Mouse (Mus musculus) thymus, adult 2 months (tissue): ENCODE data around the gene Ganab. TPM values are rescaled to one million over a fixed set of nuclear protein-coding genes. Genes with fewer than 3 reads are reported as not detected.
A peak's percentile ranks its signal among the peaks of the same experiment; 100 is the strongest.
"Not testable (repeated sequence)": the region's sequence is repeated elsewhere in the genome, so short reads cannot be mapped to it uniquely, and the experiment has no call there.

Experiments
- DNase-seq: peaks from one replicate; pipeline ENCODE4 v3.0.0; 2021
- H3K27ac ChIP-seq: fragments of 200-500 bp; 2 replicates; pipeline ENCODE4 v1.5.1; 2012; ENCODE audit warnings: low read length, control low read depth; ENCODE audit not compliant: control insufficient read depth, insufficient read depth
- H3K27me3 ChIP-seq: fragments of 200-500 bp; 2 replicates; pipeline ENCODE4 v1.6.1; 2012; ENCODE audit warnings: mild to moderate bottlenecking, low read length, moderate library complexity, mixed read lengths; ENCODE audit not compliant: control insufficient read depth, insufficient read depth
- H3K36me3 ChIP-seq: fragments of 200-500 bp; 2 replicates; pipeline ENCODE4 v1.6.1; 2012; ENCODE audit warnings: mild to moderate bottlenecking, low read length, moderate library complexity; ENCODE audit not compliant: control insufficient read depth, insufficient read depth
- H3K4me1 ChIP-seq: fragments of 200-500 bp; replicated peaks from 2 replicates; pipeline ENCODE4 v1.6.1; 2012; ENCODE audit warnings: low read length; ENCODE audit not compliant: control insufficient read depth, insufficient read depth
- H3K4me3 ChIP-seq: fragments of 200-500 bp; 2 replicates; pipeline ENCODE4 v1.5.1; 2012; ENCODE audit warnings: mild to moderate bottlenecking, low read length, control low read depth, moderate library complexity; ENCODE audit not compliant: control insufficient read depth, insufficient read depth
- CTCF ChIP-seq: fragments of 200-500 bp; IDR thresholded peaks from 2 replicates; pipeline ENCODE4 v1.5.1; 2012; ENCODE audit warnings: mild to moderate bottlenecking, control low read depth, low read length, moderate library complexity, borderline replicate concordance; ENCODE audit not compliant: control insufficient read depth, poor library complexity, insufficient read depth; ENCODE audit errors: extremely low read depth
- POLR2A ChIP-seq: fragments of 200-500 bp; IDR thresholded peaks from 2 replicates; pipeline ENCODE4 v1.6.1; 2012; ENCODE audit warnings: mild to moderate bottlenecking, low read length, control low read depth, moderate library complexity; ENCODE audit not compliant: control insufficient read depth, poor library complexity, insufficient read depth; ENCODE audit errors: extremely low read depth
- WGBS: fragments of 180-500 bp; shearing (Covaris S2); methylation state at CpG from one replicate; pipeline ENCODE4 v1.1.7; 2018; 5-methylcytosine and 5-hydroxymethylcytosine counted together
- polyA plus RNA-seq: library from polyadenylated mRNA; depleted of rRNA; stranded (reverse); fragments of >200 nt; gene quantifications from 2 replicates; pipeline ENCODE4 v1.2.3, GENCODE M21; 2012

The Ganab gene
- polyA plus RNA-seq, 1 experiment: 219 TPM

DNA sequence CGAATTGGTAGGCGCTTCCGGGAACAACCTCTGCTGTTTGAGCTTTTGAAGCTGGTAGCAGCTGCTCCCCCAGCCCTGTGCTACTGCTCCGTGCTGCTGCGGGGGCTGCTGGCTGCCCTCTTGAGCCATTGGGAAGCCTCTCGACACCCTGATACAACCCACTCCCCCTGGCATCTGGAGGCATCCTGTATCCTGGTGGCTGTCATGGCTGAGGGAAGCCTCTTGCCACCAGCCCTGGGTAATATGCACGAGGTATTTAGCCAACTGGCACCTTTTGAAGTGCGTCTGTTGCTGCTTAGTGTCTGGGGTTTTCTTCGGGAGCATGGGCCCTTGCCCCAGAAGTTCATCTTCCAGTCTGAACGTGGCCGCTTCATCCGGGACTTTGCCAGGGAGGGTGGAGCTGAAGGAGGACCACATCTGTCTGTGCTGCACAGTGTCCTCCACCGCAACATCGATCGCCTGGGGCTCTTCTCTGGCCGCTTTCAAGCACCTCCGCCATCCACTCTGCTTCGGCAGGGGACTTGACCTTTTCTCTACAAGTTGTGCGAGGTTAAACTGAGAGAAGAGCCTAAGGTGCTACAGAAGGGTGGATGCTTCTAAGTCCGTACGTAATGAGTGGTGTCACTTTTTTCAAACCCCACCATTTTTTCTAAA, 533 bp upstream of the Ganab start:
- WGBS: 47% methylated on average over 21 of the region's 21 CpGs
- peak overlapping the region; percentile 81 for H3K4me3 ChIP-seq
- TF ChIP-seq POLR2A: 0 out of 2 replicates have a peak, but pooled peaks have one; percentile 26
- H3K27ac ChIP-seq, H3K27me3 ChIP-seq, H3K36me3 ChIP-seq: not testable (repeated sequence)
- DNase-seq: peak; percentile 22
- H3K4me1 ChIP-seq: peaks cover 13% of the 10 kb centered on the region

DNA sequence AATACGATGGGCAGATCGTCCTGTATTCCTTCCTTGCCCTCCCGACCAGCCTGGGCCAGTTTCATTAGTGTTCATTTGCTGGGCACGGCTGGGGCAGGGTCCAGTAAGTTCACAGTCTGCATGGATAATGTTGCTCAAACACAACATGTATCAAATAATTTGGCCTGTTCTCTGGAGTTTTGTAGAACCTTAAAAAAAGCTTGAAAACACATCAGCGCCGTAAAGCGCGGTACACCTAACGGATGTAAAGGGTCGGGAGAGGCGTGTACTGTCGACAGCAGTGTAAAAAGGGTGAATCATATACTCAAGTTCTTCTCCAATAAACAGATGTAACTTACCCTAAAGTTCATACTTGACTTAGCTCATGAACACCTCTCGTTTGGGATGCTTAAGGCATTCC, 705 bp downstream of the Ganab start:
- Histone ChIP-seq H3K4me3 (peak overlapping the region; percentile 81), H3K4me1 (peaks cover 12% of the 10 kb centered on the region), H3K27me3 (no peaks in the 10 kb centered on the region), H3K36me3 (peaks cover 14% of the 10 kb centered on the region), H3K27ac (peak overlapping the region; percentile 75)
- DNase-seq: no peak
- WGBS: 2% methylated on average over 13 of the region's 13 CpGs
- TF ChIP-seq CTCF (no peak), POLR2A (no peak)

DNA sequence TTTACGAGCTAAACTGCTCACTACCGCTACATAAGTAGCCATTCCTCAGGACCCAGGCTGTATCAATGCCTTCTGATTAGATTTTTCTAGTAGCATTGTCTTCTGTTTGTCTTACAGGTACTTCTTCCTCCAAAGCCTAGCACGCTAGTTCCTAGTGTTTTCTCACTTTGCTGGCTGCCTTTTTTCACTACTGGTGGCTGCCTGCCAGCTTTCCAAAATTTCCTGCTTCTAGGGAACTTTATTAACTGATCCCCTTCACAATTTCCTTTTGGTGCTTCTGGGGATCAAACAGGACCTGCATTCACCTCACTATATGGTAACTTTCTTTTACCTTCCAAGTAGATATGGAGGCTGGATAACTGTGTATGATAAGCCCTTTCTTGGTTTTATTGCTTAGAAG, 1.2 kb downstream of the Ganab start:
- 59% methylated on average over 3 of the region's 3 CpGs for WGBS
- H3K27me3 ChIP-seq: no peaks in the 10 kb centered on the region
- H3K36me3 ChIP-seq: peaks cover 17% of the 10 kb centered on the region
- H3K4me3 ChIP-seq: no peak overlapping the region
- H3K27ac ChIP-seq: no peak overlapping the region
- DNase-seq: no peak
- peaks cover 9% of the 10 kb centered on the region for H3K4me1 ChIP-seq
- no peak for TF ChIP-seq CTCF
- no peak for TF ChIP-seq POLR2A

DNA sequence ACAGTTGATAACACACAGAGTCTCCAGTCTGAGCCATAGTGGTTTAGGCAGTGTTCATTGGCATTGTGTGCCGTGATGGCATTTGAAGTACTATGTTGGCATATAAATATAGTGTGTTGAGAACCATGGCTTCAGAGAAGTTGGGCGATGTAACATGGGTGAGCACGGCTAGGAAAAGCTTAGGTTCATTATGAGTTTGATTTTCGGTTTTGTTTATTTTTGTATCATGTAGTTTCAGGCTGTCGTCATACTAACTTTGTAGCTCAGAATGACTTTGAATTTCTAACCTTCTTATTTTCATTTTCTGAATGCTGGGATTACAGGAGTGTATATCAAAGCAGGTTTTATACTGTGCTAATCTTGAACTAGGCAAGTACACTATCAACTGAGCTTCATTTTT, 5.5 kb downstream of the Ganab start:
- WGBS: 96% methylated on average over 5 of the region's 5 CpGs
- no peak overlapping the region for H3K4me3 ChIP-seq
- no peaks in the 10 kb centered on the region for H3K4me1 ChIP-seq
- no peak overlapping the region for H3K27ac ChIP-seq
- no peak for DNase-seq
- H3K27me3 ChIP-seq: no peaks in the 10 kb centered on the region
- peaks cover 55% of the 10 kb centered on the region for H3K36me3 ChIP-seq
- TF ChIP-seq POLR2A: no peak
- TF ChIP-seq CTCF: no peak

DNA sequence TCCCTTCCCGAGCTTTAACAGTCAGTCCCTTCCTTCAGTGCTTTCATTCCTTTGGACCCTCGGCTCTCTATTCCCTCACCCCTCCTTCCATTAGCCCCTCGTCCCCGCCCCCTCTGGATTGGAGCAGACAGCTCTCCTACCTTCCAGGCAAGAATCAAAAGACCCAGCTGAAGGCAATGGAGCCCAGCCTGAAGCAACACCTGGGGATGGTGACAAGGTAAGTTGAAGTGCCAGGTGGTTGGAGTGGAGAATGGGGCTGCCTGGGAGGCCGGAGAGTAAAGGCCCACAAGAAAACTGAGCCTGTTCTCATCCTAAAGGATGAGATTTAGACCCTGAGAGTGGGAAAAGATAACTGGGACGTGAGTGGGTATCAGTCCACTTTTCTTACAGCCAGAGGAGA, 10.7 kb downstream of the Ganab start:
- H3K4me3 ChIP-seq: no peak overlapping the region
- DNase-seq: no peak
- H3K27ac ChIP-seq: no peak overlapping the region
- H3K4me1 ChIP-seq: no peaks in the 10 kb centered on the region
- 96% methylated on average over 6 of the region's 6 CpGs for WGBS
- no peaks in the 10 kb centered on the region for H3K27me3 ChIP-seq
- peaks cover 96% of the 10 kb centered on the region for H3K36me3 ChIP-seq
- TF ChIP-seq CTCF (no peak), POLR2A (no peak)

DNA sequence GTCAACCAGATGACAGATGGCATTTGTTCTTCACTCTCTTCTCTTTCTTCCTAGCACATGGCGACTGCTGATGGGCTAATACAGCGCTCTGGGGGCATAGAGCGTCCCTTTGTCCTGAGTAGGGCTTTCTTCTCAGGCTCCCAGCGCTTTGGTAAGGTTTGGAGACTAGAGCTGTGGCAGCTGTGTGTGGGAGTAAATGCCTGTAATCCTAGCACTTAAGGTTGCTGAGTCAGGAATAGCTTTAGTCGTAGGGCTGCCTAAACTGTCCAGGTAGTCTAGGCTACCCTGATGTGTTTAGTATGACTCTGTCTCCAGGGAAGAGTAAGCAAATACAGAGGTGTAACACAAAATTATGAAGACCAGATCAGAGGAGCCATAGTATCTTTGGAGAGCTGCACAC, 13.9 kb downstream of the Ganab start:
- WGBS: 99% methylated on average over 5 of the region's 5 CpGs
- no peak overlapping the region for H3K27ac ChIP-seq
- H3K4me3 ChIP-seq: no peak overlapping the region
- TF ChIP-seq POLR2A (no peak), CTCF (no peak)
- no peaks in the 10 kb centered on the region for H3K27me3 ChIP-seq
- no peak for DNase-seq
- H3K36me3 ChIP-seq: peaks cover 96% of the 10 kb centered on the region
- H3K4me1 ChIP-seq: no peaks in the 10 kb centered on the region

DNA sequence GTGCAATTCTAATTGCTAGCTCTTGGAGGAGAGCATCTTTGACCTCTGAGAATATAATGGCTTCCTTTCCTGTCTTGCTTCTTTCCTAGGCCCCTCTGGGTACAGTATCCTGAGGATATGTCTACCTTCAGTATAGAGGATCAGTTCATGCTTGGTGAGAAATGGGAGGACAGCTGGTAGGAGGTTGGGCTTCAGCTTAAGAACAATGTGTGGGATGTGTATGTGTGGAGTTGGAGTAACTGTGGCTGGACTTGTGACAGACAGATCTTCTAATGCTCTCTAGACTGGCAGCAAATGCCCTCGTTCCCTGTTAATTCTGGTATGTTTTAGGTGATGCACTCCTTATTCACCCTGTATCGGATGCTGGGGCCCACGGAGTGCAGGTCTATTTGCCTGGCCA, 16.3 kb downstream of the Ganab start:
- Histone ChIP-seq H3K36me3 (peaks cover 72% of the 10 kb centered on the region), H3K27me3 (no peaks in the 10 kb centered on the region), H3K27ac (no peak overlapping the region), H3K4me1 (no peaks in the 10 kb centered on the region), H3K4me3 (no peak overlapping the region)
- TF ChIP-seq POLR2A (no peak), CTCF (no peak)
- DNase-seq: no peak
- 95% methylated on average over 3 of the region's 3 CpGs for WGBS
